In genomic region chr5:134102720-134103119, GRCm38 (mm10) we compare ENCODE assay signal across 11 mouse cellular contexts. TPM values are rescaled to one million over a fixed set of nuclear protein-coding genes. Genes with fewer than 3 reads are reported as not detected.
DNase-seq lines count a peak whose midpoint lies in the region; ATAC-seq lines count a peak whose summit lies in the region.
"Had no signal": no experiment of that assay in that cellular context is flagged by ENCODE, and none has a peak within 500 bp of the region (broad histone marks: within the 10 kb centered on the region; RNA-seq: fewer than 3 reads in every experiment).

No protein-coding gene starts in this region.

- ATAC-seq in hindbrain, embryonic 12.5 days (ENCODE audit: low FRiP score): no peak
- no peak for ATAC-seq in hindbrain, embryonic 11.5 days (ENCODE audit: low FRiP score)
- ATAC-seq in CD4-positive, CD25-positive, alpha-beta regulatory T cell, adult 4 months: peak; percentile 37
- ATAC-seq in hindbrain, embryonic 14.5 days (ENCODE audit: low FRiP score): no peak
- no peak for ATAC-seq in midbrain, embryonic 16.5 days
- ATAC-seq in inflammation-experienced regulatory T-cells, adult 6 months: no peak
- ATAC-seq: Patski had no signal

- WGBS in hindbrain, embryonic 12.5 days: 74% methylated on average over 6 of the region's 6 CpGs
- 83% methylated on average over 6 of the region's 6 CpGs for WGBS in hindbrain, embryonic 11.5 days
- 78% methylated on average over 6 of the region's 6 CpGs for WGBS in hindbrain, embryonic 14.5 days
- WGBS in midbrain, embryonic 16.5 days: 81% methylated on average over 6 of the region's 6 CpGs

- H3K4me2 ChIP-seq in hindbrain, embryonic 12.5 days (replicated peaks): 0 out of 2 replicates have a peak overlapping the region, but pooled peaks have one; percentile 87
- H3K4me2 ChIP-seq in hindbrain, embryonic 11.5 days (replicated peaks; ENCODE audit: low read depth, low read length): no peak overlapping the region
- peak overlapping the region; percentile 63 for H3K4me2 ChIP-seq in hindbrain, embryonic 14.5 days (replicated peaks)
- H3K4me2 ChIP-seq in midbrain, embryonic 16.5 days (ENCODE audit: low read length): peak overlapping the region; percentile 76
- H3K4me2 ChIP-seq: liver, embryonic 15.5 days had no signal

- H3K9ac ChIP-seq in hindbrain, embryonic 12.5 days: no peak overlapping the region
- H3K9ac ChIP-seq in hindbrain, embryonic 11.5 days (ENCODE audit: low read depth, low read length): no peak overlapping the region
- H3K9ac ChIP-seq in hindbrain, embryonic 14.5 days: no peak overlapping the region
- H3K9ac ChIP-seq in midbrain, embryonic 16.5 days (ENCODE audit: low read depth, low read length): no peak overlapping the region
- H3K9ac ChIP-seq: liver, embryonic 15.5 days had no signal

- no peak overlapping the region for H3K4me3 ChIP-seq in hindbrain, embryonic 12.5 days
- H3K4me3 ChIP-seq in hindbrain, embryonic 11.5 days (ENCODE audit: low read depth, low read length): no peak overlapping the region
- no peak overlapping the region for H3K4me3 ChIP-seq in hindbrain, embryonic 14.5 days (replicated peaks; ENCODE audit: low read length)
- no peak overlapping the region for H3K4me3 ChIP-seq in midbrain, embryonic 16.5 days (ENCODE audit: low read depth, low read length)
- H3K4me3 ChIP-seq: embryonic facial prominence, embryonic 10.5 days; liver, embryonic 15.5 days had no signal

- DNase-seq in hindbrain, embryonic 11.5 days (ENCODE audit: low spot score): no peak
- no peak for DNase-seq in hindbrain, embryonic 14.5 days (ENCODE audit: low spot score)
- DNase-seq in kidney, postnatal 10 days: no peak
- no peak for DNase-seq in layer of hippocampus, postnatal 25 days (ENCODE audit: extremely low spot score in 1 of 2, low spot score in 1 of 2)

- peaks cover 34% of the 10 kb centered on the region for H3K4me1 ChIP-seq in hindbrain, embryonic 12.5 days
- H3K4me1 ChIP-seq in hindbrain, embryonic 11.5 days (replicated peaks; ENCODE audit: control insufficient read depth, insufficient read depth, low read length): no peaks in the 10 kb centered on the region
- peaks cover 24% of the 10 kb centered on the region for H3K4me1 ChIP-seq in hindbrain, embryonic 14.5 days (replicated peaks; ENCODE audit: control insufficient read depth, insufficient read depth, low read length)
- peaks cover 27% of the 10 kb centered on the region for H3K4me1 ChIP-seq in midbrain, embryonic 16.5 days (ENCODE audit: control insufficient read depth, insufficient read depth, low read length)

- no peaks in the 10 kb centered on the region for H3K27me3 ChIP-seq in hindbrain, embryonic 12.5 days
- no peaks in the 10 kb centered on the region for H3K27me3 ChIP-seq in hindbrain, embryonic 11.5 days (ENCODE audit: control insufficient read depth, insufficient read depth, low read length)
- no peaks in the 10 kb centered on the region for H3K27me3 ChIP-seq in hindbrain, embryonic 14.5 days (ENCODE audit: control insufficient read depth, insufficient read depth, low read length)
- H3K27me3 ChIP-seq in midbrain, embryonic 16.5 days (ENCODE audit: control insufficient read depth, insufficient read depth, low read depth, low read length): no peaks in the 10 kb centered on the region
- H3K27me3 ChIP-seq: Patski had no signal

- no peak overlapping the region for H3K27ac ChIP-seq in hindbrain, embryonic 12.5 days
- no peak overlapping the region for H3K27ac ChIP-seq in hindbrain, embryonic 11.5 days (ENCODE audit: low read depth, low read length)
- no peak overlapping the region for H3K27ac ChIP-seq in hindbrain, embryonic 14.5 days
- no peak overlapping the region for H3K27ac ChIP-seq in midbrain, embryonic 16.5 days (ENCODE audit: low read length)
- H3K27ac ChIP-seq: embryonic facial prominence, embryonic 10.5 days; liver, embryonic 15.5 days had no signal

- H3K9me3 ChIP-seq in hindbrain, embryonic 12.5 days (replicated peaks): no peaks in the 10 kb centered on the region
- no peaks in the 10 kb centered on the region for H3K9me3 ChIP-seq in hindbrain, embryonic 11.5 days (ENCODE audit: control insufficient read depth, low read length)
- no peaks in the 10 kb centered on the region for H3K9me3 ChIP-seq in hindbrain, embryonic 14.5 days (ENCODE audit: control insufficient read depth, low read length)
- no peaks in the 10 kb centered on the region for H3K9me3 ChIP-seq in midbrain, embryonic 16.5 days (replicated peaks; ENCODE audit: control insufficient read depth, low read length, poor library complexity, severe bottlenecking)
- H3K9me3 ChIP-seq: embryonic facial prominence, embryonic 10.5 days; liver, embryonic 15.5 days had no signal

- peaks cover 29% of the 10 kb centered on the region for H3K36me3 ChIP-seq in hindbrain, embryonic 12.5 days
- H3K36me3 ChIP-seq in hindbrain, embryonic 11.5 days (ENCODE audit: control insufficient read depth, insufficient read depth, low read length): no peaks in the 10 kb centered on the region
- peaks cover 15% of the 10 kb centered on the region for H3K36me3 ChIP-seq in hindbrain, embryonic 14.5 days (replicated peaks; ENCODE audit: control insufficient read depth, insufficient read depth)
- H3K36me3 ChIP-seq in midbrain, embryonic 16.5 days (ENCODE audit: control insufficient read depth, insufficient read depth, low read length): no peaks in the 10 kb centered on the region
- H3K36me3 ChIP-seq: liver, embryonic 15.5 days had no signal

RNA-seq across cellular contexts. Expression of gene Castor2, which starts 3.2 kb away (rescaled TPM):
- 22.4 and 24.1 TPM in 2 replicates for polyA plus RNA-seq in hindbrain, embryonic 12.5 days (2016; fragmentation: Nextera tagmentation; extraction: Ambion mirVana)
- 12.3 and 13.2 TPM in 2 replicates for polyA plus RNA-seq in hindbrain, embryonic 11.5 days (2014; fragmentation: Nextera tagmentation; extraction: Ambion mirVana)
- 1 to 10 TPM; 5.5 to 6.9 TPM for polyA plus RNA-seq in CD4-positive, CD25-positive, alpha-beta regulatory T cell, adult 4 months (2017; shearing (Covaris generic))
- polyA plus RNA-seq in hindbrain, embryonic 14.5 days (2014; fragmentation: Nextera tagmentation; extraction: Ambion mirVana): 28.1 and 31.9 TPM in 2 replicates
- polyA plus RNA-seq in midbrain, embryonic 16.5 days (2015; fragmentation: Nextera tagmentation; extraction: Ambion mirVana): 29.4 and 34.8 TPM in 2 replicates
- 10 to 100 TPM; 64.5 to 69.2 TPM for total RNA-seq in layer of hippocampus, postnatal 25 days (2021)
- 1 to 10 TPM; 1.6 to 6.5 (median 5.4) TPM for polyA plus RNA-seq in inflammation-experienced regulatory T-cells, adult 6 months (2017; shearing (Covaris generic))
